Comparison of ENCODE assay signal across 9 mouse cellular contexts in genomic region chr13:8995159-8995989, GRCm38 (mm10). TPM values are rescaled to one million over a fixed set of nuclear protein-coding genes. Genes with fewer than 3 reads are reported as not detected.
DNase-seq lines count a peak whose midpoint lies in the region; ATAC-seq and TF ChIP-seq lines count a peak whose summit lies in the region.
"Had no signal": no experiment of that assay in that cellular context is flagged by ENCODE, and none has a peak within 500 bp of the region (broad histone marks: within the 10 kb centered on the region; RNA-seq: fewer than 3 reads in every experiment).

No protein-coding gene starts in this region.

- H3K36me3 ChIP-seq in kidney, postnatal 0 days (ENCODE audit: insufficient read depth, low read length) = 0 out of 2 replicates have a peak, but pooled peaks cover 2% of the 10 kb centered on the region
- peaks cover 22 to 34% of the 10 kb centered on the region in 2 experiments for H3K36me3 ChIP-seq in MEL (ENCODE audit: control insufficient read depth in 1 of 2, insufficient read depth in 2 of 2, low read length in 2 of 2)
- H3K36me3 ChIP-seq in embryonic facial prominence, embryonic 10.5 days (replicated peaks) = peaks cover 23% of the 10 kb centered on the region
- H3K36me3 ChIP-seq in midbrain, embryonic 10.5 days = peaks cover 22% of the 10 kb centered on the region

- no peaks in the 10 kb centered on the region for H3K27me3 ChIP-seq in kidney, postnatal 0 days (ENCODE audit: insufficient read depth, low read length)
- no peaks in the 10 kb centered on the region for H3K27me3 ChIP-seq in MEL (ENCODE audit: control insufficient read depth in 1 of 2, insufficient read depth in 2 of 2, low read length in 2 of 2)
- no peaks in the 10 kb centered on the region for H3K27me3 ChIP-seq in embryonic facial prominence, embryonic 10.5 days (replicated peaks; ENCODE audit: low read depth, poor library complexity, severe bottlenecking)
- no peaks in the 10 kb centered on the region for H3K27me3 ChIP-seq in midbrain, embryonic 10.5 days (ENCODE audit: low read depth, poor library complexity, severe bottlenecking)

- H3K9me3 ChIP-seq in kidney, postnatal 0 days (replicated peaks; ENCODE audit: low read length) = no peaks in the 10 kb centered on the region
- no peaks in the 10 kb centered on the region for H3K9me3 ChIP-seq in MEL (replicated peaks; ENCODE audit: insufficient read depth, low read length)
- no peaks in the 10 kb centered on the region for H3K9me3 ChIP-seq in embryonic facial prominence, embryonic 10.5 days
- H3K9me3 ChIP-seq in midbrain, embryonic 10.5 days (replicated peaks) = no peaks in the 10 kb centered on the region

- H3K4me3 ChIP-seq in kidney, postnatal 0 days (replicated peaks; ENCODE audit: low read depth, low read length) = peak overlapping the region; percentile 88
- peak overlapping the region; percentile 73 to 83 for H3K4me3 ChIP-seq in MEL (ENCODE audit: control insufficient read depth in 1 of 2, insufficient read depth in 1 of 2, low read depth in 2 of 2, low read length in 2 of 2)
- H3K4me3 ChIP-seq in embryonic facial prominence, embryonic 10.5 days = peak overlapping the region; percentile 98
- H3K4me3 ChIP-seq in midbrain, embryonic 10.5 days = peak overlapping the region; percentile 98

- H3K9ac ChIP-seq in kidney, postnatal 0 days (ENCODE audit: low read depth, low read length) = peak overlapping the region; percentile 70
- H3K9ac ChIP-seq in MEL (ENCODE audit: control insufficient read depth, low read depth, low read length, poor library complexity, severe bottlenecking) = peak overlapping the region; percentile 87

- peak in 1 of 2 experiments; percentile 49; a peak in 1 of 4 replicates for TF ChIP-seq EP300 in MEL (IDR thresholded peaks at IDR 0.05; ENCODE audit: low read depth in 1 of 2, low read length in 2 of 2)

- H3K79me2 ChIP-seq in MEL (ENCODE audit: control insufficient read depth, insufficient read depth, low read length, poor library complexity) = peaks cover 44% of the 10 kb centered on the region

- peaks cover 6% of the 10 kb centered on the region; the same call in 1 of the 2 replicates for H3K4me1 ChIP-seq in kidney, postnatal 0 days (replicated peaks; ENCODE audit: insufficient read depth, low read length)
- H3K4me1 ChIP-seq in MEL (ENCODE audit: control insufficient read depth in 1 of 2, insufficient read depth in 2 of 2, low read length in 2 of 2) = peaks cover 13% of the 10 kb centered on the region in 2 experiments
- H3K4me1 ChIP-seq in embryonic facial prominence, embryonic 10.5 days = peaks cover 17% of the 10 kb centered on the region
- peaks cover 15% of the 10 kb centered on the region for H3K4me1 ChIP-seq in midbrain, embryonic 10.5 days

- peak; percentile 64 for ATAC-seq in kidney, postnatal 0 days (replicated peaks; ENCODE audit: low FRiP score, low read depth)
- peak; percentile 16 for ATAC-seq in inflammation-experienced regulatory T-cells, adult 6 months

- 3% methylated on average over 33 of the region's 33 CpGs for WGBS in kidney, postnatal 0 days
- WGBS in embryonic facial prominence, embryonic 10.5 days = 4% methylated on average over 33 of the region's 33 CpGs
- WGBS in midbrain, embryonic 10.5 days = 5% methylated on average over 33 of the region's 33 CpGs

- no peak for TF ChIP-seq RAD21 in MEL (IDR thresholded peaks at IDR 0.05; ENCODE audit: low read depth, low read length)

- TF ChIP-seq POLR2A in MEL (IDR thresholded peaks at IDR 0.05; ENCODE audit: control insufficient read depth in 1 of 2, insufficient read depth in 1 of 2, low read depth in 1 of 2, low read length in 2 of 2, poor library complexity in 1 of 2) = peak in 1 of 2 experiments; percentile 35; a peak in 2 of 4 replicates

- H3K4me2 ChIP-seq in kidney, postnatal 0 days (ENCODE audit: low read length) = peak overlapping the region; percentile 62

- DNase-seq in kidney, postnatal 0 days (ENCODE audit: low spot score) = peak; percentile 62
- DNase-seq in kidney, postnatal 4 days = no peak
- DNase-seq in MEL (ENCODE audit: low read depth, low spot score) = peak; percentile 74
- no peak for DNase-seq in embryonic facial prominence, embryonic 10.5 days (ENCODE audit: low spot score)
- DNase-seq in midbrain, embryonic 10.5 days (ENCODE audit: low spot score) = no peak
- DNase-seq in thymus, postnatal 10 days (ENCODE audit: low spot score in 2 of 2) = no peak
- no peak for DNase-seq in gastrocnemius, adult 18-20 months (ENCODE audit: low spot score)

- H3K27ac ChIP-seq in kidney, postnatal 0 days = peak overlapping the region; percentile 73
- peak overlapping the region; percentile 63 for H3K27ac ChIP-seq in MEL (ENCODE audit: control insufficient read depth, low read depth, low read length)
- H3K27ac ChIP-seq in embryonic facial prominence, embryonic 10.5 days (replicated peaks) = peak overlapping the region; percentile 89
- H3K27ac ChIP-seq in midbrain, embryonic 10.5 days (replicated peaks) = peak overlapping the region; percentile 93

- TF ChIP-seq CTCF in kidney, postnatal 0 days (IDR thresholded peaks at IDR 0.05; ENCODE audit: low read depth) = no peak
- no peak for TF ChIP-seq CTCF in MEL (IDR thresholded peaks at IDR 0.05 in 2 of 3, conservative IDR thresholded peaks at IDR 0.05 in 1 of 3; ENCODE audit: control insufficient read depth in 1 of 3, insufficient read depth in 1 of 3, low read depth in 2 of 3, low read length in 3 of 3, poor library complexity in 1 of 3, severe bottlenecking in 1 of 3)

TF ChIP-seq in MEL, 35 proteins besides CTCF, POLR2A, EP300 and RAD21 (continues in another document):
- TF ChIP-seq GATA1 (IDR thresholded peaks at IDR 0.05; ENCODE audit: low read depth, low read length) (no peak), POLR2AphosphoS2 (IDR thresholded peaks at IDR 0.05; ENCODE audit: low read length) (0 out of 2 replicates have a peak, but pooled peaks have one; percentile 8), NRF1 (IDR thresholded peaks at IDR 0.05; ENCODE audit: insufficient read depth, low read depth, low read length, poor library complexity, severe bottlenecking) (no peak), SIN3A (IDR thresholded peaks at IDR 0.05; ENCODE audit: low read length) (peak; percentile 86), TAL1 (IDR thresholded peaks at IDR 0.05; ENCODE audit: low read length) (no peak), ETS1 (IDR thresholded peaks at IDR 0.05; ENCODE audit: low read depth, low read length) (no peak), ELF1 (IDR thresholded peaks at IDR 0.05; ENCODE audit: low read depth, low read length) (no peak), MXI1 (IDR thresholded peaks at IDR 0.05; ENCODE audit: low read depth, low read length) (peak; percentile 88), CHD2 (IDR thresholded peaks at IDR 0.05; ENCODE audit: low read length) (no peak), ZNF384 (IDR thresholded peaks at IDR 0.05; ENCODE audit: low read depth, low read length) (no peak), USF2 (IDR thresholded peaks at IDR 0.05; ENCODE audit: borderline replicate concordance in 1 of 2, insufficient read depth in 1 of 2, low read depth in 1 of 2, low read length in 2 of 2) (no peak), ZC3H11A (IDR thresholded peaks at IDR 0.05; ENCODE audit: low read depth, low read length) (no peak), E2F4 (IDR thresholded peaks at IDR 0.05; ENCODE audit: borderline replicate concordance, low read depth, low read length) (0 out of 2 replicates have a peak, but pooled peaks have one; percentile 51), TCF12 (IDR thresholded peaks at IDR 0.05; ENCODE audit: low read depth, low read length) (no peak), POLR2AphosphoS5 (IDR thresholded peaks at IDR 0.05; ENCODE audit: borderline replicate concordance, low read depth, low read length) (no peak), CHD1 (IDR thresholded peaks at IDR 0.05; ENCODE audit: low read depth, low read length) (peak; percentile 91), USF1 (IDR thresholded peaks at IDR 0.05; ENCODE audit: low read depth, low read length) (no peak), SMC3 (IDR thresholded peaks at IDR 0.05; ENCODE audit: low read depth, low read length) (no peak), MAFK (IDR thresholded peaks at IDR 0.05; ENCODE audit: borderline replicate concordance, low read depth, low read length) (no peak), UBTF (IDR thresholded peaks at IDR 0.05; ENCODE audit: borderline replicate concordance, insufficient read depth, low read depth, low read length) (no peak), HCFC1 (IDR thresholded peaks at IDR 0.05; ENCODE audit: low read depth, low read length) (no peak)

RNA-seq across cellular contexts. Expression of gene Gtpbp4, which starts 0.5 kb away (rescaled TPM):
- polyA plus RNA-seq in kidney, postnatal 0 days (2015; fragmentation: Nextera tagmentation; extraction: Ambion mirVana) = 61.0 and 65.4 TPM in 2 replicates
- 154 and 162 TPM in 2 replicates for total RNA-seq in MEL (2012; rRNA removed)
- polyA plus RNA-seq in MEL (2012; ENCODE audit: insufficient read depth in 1 of 2, insufficient read length in 2 of 2, low read depth in 1 of 2, low replicate concordance in 2 of 2, missing spikeins in 1 of 2) = 100 to 1,000 TPM; 121 to 172 TPM
- polyA plus RNA-seq in embryonic facial prominence, embryonic 10.5 days (2016; fragmentation: Nextera tagmentation; extraction: Ambion mirVana) = 118 and 120 TPM in 2 replicates
- 10 to 100 TPM; 62.9 to 90.5 (median 81.1) TPM for polyA plus RNA-seq in inflammation-experienced regulatory T-cells, adult 6 months (2017; shearing (Covaris generic))
- polyA plus RNA-seq in midbrain, embryonic 10.5 days (2016; fragmentation: Nextera tagmentation; extraction: Ambion mirVana) = 108 and 119 TPM in 2 replicates
- 10 to 100 TPM; 43.3 to 44.6 TPM for total RNA-seq in gastrocnemius, adult 18-20 months (2021)

RNA-seq across cellular contexts. Expression of gene Idi2, which starts 42.7 kb away (rescaled TPM):
- not detected in 2 replicates for polyA plus RNA-seq in kidney, postnatal 0 days (2015; fragmentation: Nextera tagmentation; extraction: Ambion mirVana)
- total RNA-seq in MEL (2012; rRNA removed) = not detected in 2 replicates
- polyA plus RNA-seq in MEL (2012; ENCODE audit: insufficient read depth in 1 of 2, insufficient read length in 2 of 2, low read depth in 1 of 2, low replicate concordance in 2 of 2, missing spikeins in 1 of 2) = under 1 TPM in 1 of 2 experiments, not detected in 1; 0.07 TPM
- polyA plus RNA-seq in embryonic facial prominence, embryonic 10.5 days (2016; fragmentation: Nextera tagmentation; extraction: Ambion mirVana) = not detected in 2 replicates
- polyA plus RNA-seq in inflammation-experienced regulatory T-cells, adult 6 months (2017; shearing (Covaris generic)) = not detected
- polyA plus RNA-seq in midbrain, embryonic 10.5 days (2016; fragmentation: Nextera tagmentation; extraction: Ambion mirVana) = 0.05 and 0.06 TPM in 2 replicates
- total RNA-seq in gastrocnemius, adult 18-20 months (2021) = not detected

RNA-seq across cellular contexts. Expression of gene Gm9745, which starts 47.3 kb away (rescaled TPM):
- not detected in 2 replicates for polyA plus RNA-seq in kidney, postnatal 0 days (2015; fragmentation: Nextera tagmentation; extraction: Ambion mirVana)
- not detected in 2 replicates for total RNA-seq in MEL (2012; rRNA removed)
- not detected for polyA plus RNA-seq in MEL (2012; ENCODE audit: insufficient read depth in 1 of 2, insufficient read length in 2 of 2, low read depth in 1 of 2, low replicate concordance in 2 of 2, missing spikeins in 1 of 2)
- not detected in 2 replicates for polyA plus RNA-seq in embryonic facial prominence, embryonic 10.5 days (2016; fragmentation: Nextera tagmentation; extraction: Ambion mirVana)
- not detected for polyA plus RNA-seq in inflammation-experienced regulatory T-cells, adult 6 months (2017; shearing (Covaris generic))
- not detected in 2 replicates for polyA plus RNA-seq in midbrain, embryonic 10.5 days (2016; fragmentation: Nextera tagmentation; extraction: Ambion mirVana)
- total RNA-seq in gastrocnemius, adult 18-20 months (2021) = not detected
- total RNA-seq: left cerebral cortex, postnatal 25 days had no signal

Comparison
In these comparisons a context has a peak if more than half of its experiments do, and no peak if none do; other contexts are left out.
1. DNase-seq: peak in kidney, postnatal 0 days (single experiment) and MEL (single experiment); none in kidney, postnatal 4 days (0 of 2), embryonic facial prominence, embryonic 10.5 days (single experiment), midbrain, embryonic 10.5 days (single experiment), thymus, postnatal 10 days (0 of 2) and gastrocnemius, adult 18-20 months (single experiment).
2. Peak in every context shown above with its lines, with median percentiles within 50 percentile points of each other: H3K27ac ChIP-seq and H3K4me3 ChIP-seq.